Mouse (Mus musculus): ENCODE data around the gene Tmc6. TPM values are rescaled to one million over a fixed set of nuclear protein-coding genes. Genes with fewer than 3 reads are reported as not detected.

Tmc6 gene
- polyA plus RNA-seq, 1 experiment from 2014 or later = 20.2 TPM

- 72% methylated on average over 13 of the region's 13 CpGs for WGBS (ENCODE audit: insufficient replicate concordance)
- no peak for TF ChIP-seq EP300 (IDR thresholded peaks at IDR 0.05; ENCODE audit: low read depth)
- TF ChIP-seq CTCF (IDR thresholded peaks at IDR 0.05; ENCODE audit: low read depth) = peak; percentile 31; the same call in 1 of the 2 replicates
- Histone ChIP-seq H3K4me3 (ENCODE audit: low read depth, low read length) (no peak overlapping the region), H3K9me3 (ENCODE audit: low read length) (no peaks in the 10 kb centered on the region), H3K27me3 (ENCODE audit: insufficient read depth, low read length) (no peaks in the 10 kb centered on the region), H3K36me3 (replicated peaks; ENCODE audit: insufficient read depth, low read length) (peaks cover 74% of the 10 kb centered on the region), H3K9ac (replicated peaks) (no peak overlapping the region), H3K4me2 (ENCODE audit: low read depth, low read length) (no peak overlapping the region), H3K4me1 (ENCODE audit: insufficient read depth) (peaks cover 23% of the 10 kb centered on the region), H3K27ac (ENCODE audit: low read depth) (no peak overlapping the region)
- DNase-seq (no peak), ATAC-seq (no peak)
These were observed 6.5 kb downstream of the Tmc6 start for GRCm38 (mm10) chr11:117775540-117775939.

GRCm38 (mm10) chr11:117774925-117775324, 7.1 kb downstream of the Tmc6 start:
- ATAC-seq = no peak
- H3K36me3 ChIP-seq (replicated peaks; ENCODE audit: insufficient read depth, low read length) = peaks cover 80% of the 10 kb centered on the region
- H3K9ac ChIP-seq (replicated peaks) = no peak overlapping the region
- TF ChIP-seq EP300 (IDR thresholded peaks at IDR 0.05; ENCODE audit: low read depth) = no peak
- no peak for TF ChIP-seq CTCF (IDR thresholded peaks at IDR 0.05; ENCODE audit: low read depth)
- no peak overlapping the region for H3K27ac ChIP-seq (ENCODE audit: low read depth)
- no peaks in the 10 kb centered on the region for H3K27me3 ChIP-seq (ENCODE audit: insufficient read depth, low read length)
- H3K4me2 ChIP-seq (ENCODE audit: low read depth, low read length) = no peak overlapping the region
- no peaks in the 10 kb centered on the region for H3K9me3 ChIP-seq (ENCODE audit: low read length)
- DNase-seq = no peak
- H3K4me1 ChIP-seq (ENCODE audit: insufficient read depth) = peaks cover 23% of the 10 kb centered on the region
- WGBS (ENCODE audit: insufficient replicate concordance) = 91% methylated on average over 10 of the region's 10 CpGs
- no peak overlapping the region for H3K4me3 ChIP-seq (ENCODE audit: low read depth, low read length)

- H3K27ac ChIP-seq (ENCODE audit: low read depth) = no peak overlapping the region
- 89% methylated on average over 7 of the region's 7 CpGs for WGBS (ENCODE audit: insufficient replicate concordance)
These were observed 9.6 kb downstream of the Tmc6 start for GRCm38 (mm10) chr11:117772352-117772751.

GRCm38 (mm10) chr11:117770407-117770806, 11.6 kb downstream of the Tmc6 start:
- Histone ChIP-seq H3K9ac (replicated peaks) (no peak overlapping the region), H3K36me3 (replicated peaks; ENCODE audit: insufficient read depth, low read length) (peaks cover 83% of the 10 kb centered on the region), H3K27ac (ENCODE audit: low read depth) (no peak overlapping the region), H3K4me1 (ENCODE audit: insufficient read depth) (no peaks in the 10 kb centered on the region), H3K9me3 (ENCODE audit: low read length) (no peaks in the 10 kb centered on the region), H3K4me2 (ENCODE audit: low read depth, low read length) (no peak overlapping the region), H3K27me3 (ENCODE audit: insufficient read depth, low read length) (no peaks in the 10 kb centered on the region), H3K4me3 (ENCODE audit: low read depth, low read length) (no peak overlapping the region)
- ATAC-seq = no peak
- no peak for DNase-seq
- WGBS (ENCODE audit: insufficient replicate concordance) = 95% methylated on average over 10 of the region's 10 CpGs
- TF ChIP-seq EP300 (IDR thresholded peaks at IDR 0.05; ENCODE audit: low read depth) = no peak
- no peak for TF ChIP-seq CTCF (IDR thresholded peaks at IDR 0.05; ENCODE audit: low read depth)

More at GRCm38 (mm10) chr11:117772352-117772751, 9.6 kb downstream of the Tmc6 start:
- H3K27me3 ChIP-seq (ENCODE audit: insufficient read depth, low read length) = no peaks in the 10 kb centered on the region
- no peak overlapping the region for H3K4me2 ChIP-seq (ENCODE audit: low read depth, low read length)
- H3K36me3 ChIP-seq (replicated peaks; ENCODE audit: insufficient read depth, low read length) = peaks cover 84% of the 10 kb centered on the region
- no peak overlapping the region for H3K4me3 ChIP-seq (ENCODE audit: low read depth, low read length)
- no peaks in the 10 kb centered on the region for H3K9me3 ChIP-seq (ENCODE audit: low read length)
- H3K9ac ChIP-seq (replicated peaks) = no peak overlapping the region
- no peak for DNase-seq
- ATAC-seq = no peak
- peaks cover 5% of the 10 kb centered on the region for H3K4me1 ChIP-seq (ENCODE audit: insufficient read depth)
- TF ChIP-seq CTCF (IDR thresholded peaks at IDR 0.05; ENCODE audit: low read depth) (no peak), EP300 (IDR thresholded peaks at IDR 0.05; ENCODE audit: low read depth) (no peak)

GRCm38 (mm10) chr11:117769683-117770047, 12.3 kb downstream of the Tmc6 start:
- Histone ChIP-seq H3K27ac (ENCODE audit: low read depth) (no peak overlapping the region), H3K27me3 (ENCODE audit: insufficient read depth, low read length) (no peaks in the 10 kb centered on the region), H3K4me2 (ENCODE audit: low read depth, low read length) (no peak overlapping the region), H3K4me1 (ENCODE audit: insufficient read depth) (no peaks in the 10 kb centered on the region), H3K36me3 (replicated peaks; ENCODE audit: insufficient read depth, low read length) (peaks cover 82% of the 10 kb centered on the region), H3K4me3 (ENCODE audit: low read depth, low read length) (no peak overlapping the region), H3K9me3 (ENCODE audit: low read length) (no peaks in the 10 kb centered on the region), H3K9ac (replicated peaks) (no peak overlapping the region)
- ATAC-seq = no peak
- DNase-seq = no peak
- no peak for TF ChIP-seq EP300 (IDR thresholded peaks at IDR 0.05; ENCODE audit: low read depth)
- no peak for TF ChIP-seq CTCF (IDR thresholded peaks at IDR 0.05; ENCODE audit: low read depth)
- WGBS (ENCODE audit: insufficient replicate concordance) = 92% methylated on average over 7 of the region's 7 CpGs

GRCm38 (mm10) chr11:117768725-117769682, 13.0 kb downstream of the Tmc6 start:
- Histone ChIP-seq H3K27ac (ENCODE audit: low read depth) (no peak overlapping the region), H3K4me2 (ENCODE audit: low read depth, low read length) (no peak overlapping the region)
- no peak for ATAC-seq

More at GRCm38 (mm10) chr11:117768725-117769682, 13.0 kb downstream of the Tmc6 start:
- H3K4me1 ChIP-seq (ENCODE audit: insufficient read depth) = no peaks in the 10 kb centered on the region
- 80% methylated on average over 20 of the region's 20 CpGs for WGBS (ENCODE audit: insufficient replicate concordance)
- TF ChIP-seq EP300 (IDR thresholded peaks at IDR 0.05; ENCODE audit: low read depth) (no peak), CTCF (IDR thresholded peaks at IDR 0.05; ENCODE audit: low read depth) (no peak)
- H3K27me3 ChIP-seq (ENCODE audit: insufficient read depth, low read length) = no peaks in the 10 kb centered on the region
- H3K9me3 ChIP-seq (ENCODE audit: low read length) = no peaks in the 10 kb centered on the region
- H3K4me3 ChIP-seq (ENCODE audit: low read depth, low read length) = no peak overlapping the region
- no peak for DNase-seq
- no peak overlapping the region for H3K9ac ChIP-seq (replicated peaks)
- peaks cover 83% of the 10 kb centered on the region for H3K36me3 ChIP-seq (replicated peaks; ENCODE audit: insufficient read depth, low read length)

Data from liver, postnatal 0 days (tissue).